Mouse (Mus musculus) sigmoid colon, adult 10 weeks (tissue): ENCODE data around the gene Asb18. TPM values are rescaled to one million over a fixed set of nuclear protein-coding genes. Genes with fewer than 3 reads are reported as not detected.

Source experiments
- polyA plus RNA-seq: library from polyadenylated mRNA; stranded (reverse); fragments of 350-450 nt; fragmentation: Illumina TruSeq; extraction: RNeasy Lipid Tissue Mini Kit (QIAGEN cat#74804); gene quantifications from one replicate; pipeline ENCODE4 v1.2.3, GENCODE M21; 2014; ENCODE audit warnings: low read depth, low replicate concordance

Gene Asb18
- polyA plus RNA-seq: not detected

GRCm38 (mm10) chr1:90014446-90014845, at the start of gene Asb18:
Asb18 (minus strand) TSS chr1:90014666.

GRCm38 (mm10) chr1:89931120-89931519, 83.3 kb downstream of the Asb18 start, which contains the start of gene Gbx2:
Gbx2 (minus strand) TSS chr1:89931179.

Other genes with a start within 250 kb of the Asb18 start
- not detected for gene Gbx2, start 83.5 kb downstream of the Asb18 start, polyA plus RNA-seq
- gene Iqca, start 138.7 kb upstream of the Asb18 start, polyA plus RNA-seq: not detected
- gene Ackr3, start 189.3 kb upstream of the Asb18 start, polyA plus RNA-seq: 6.5 TPM